Mouse (Mus musculus) adrenal gland, adult 18-20 months (tissue): Measurements from ENCODE around the gene Iqschfp. TPM values are rescaled to one million over a fixed set of nuclear protein-coding genes. Genes with fewer than 3 reads are reported as not detected.

Source experiments
- DNase-seq, 2 experiments: peaks; one replicate each; pipeline ENCODE4 v3.0.0; 2021 to 2022; ENCODE audit warnings: low spot score in 2 of 2
- total RNA-seq, 2 experiments: library from RNA; stranded (reverse); gene quantifications; 1 replicate in 1 of 2; 2 replicates in 1 of 2; pipeline ENCODE4 v1.2.3; 2021

The Iqschfp gene
- total RNA-seq, 2 experiments from 2014 or later, result not detected

- DNase-seq, result no peak
These were observed 414.7 kb downstream of the Iqschfp start for GRCm38 (mm10) chr3:68306726-68307125.

- no peak for DNase-seq
These were observed 433.5 kb downstream of the Iqschfp start for GRCm38 (mm10) chr3:68325575-68325974.

GRCm38 (mm10) chr3:68332515-68332914, 440.5 kb downstream of the Iqschfp start:
- DNase-seq, result no peak

GRCm38 (mm10) chr3:68335501-68335900, 443.5 kb downstream of the Iqschfp start:
- DNase-seq, result no peak

GRCm38 (mm10) chr3:68350624-68351023, 458.6 kb downstream of the Iqschfp start:
- no peak for DNase-seq

- DNase-seq, result no peak
These were observed 459.4 kb downstream of the Iqschfp start for GRCm38 (mm10) chr3:68351461-68351860.

GRCm38 (mm10) chr3:68352961-68353360, 460.9 kb downstream of the Iqschfp start:
- DNase-seq, result no peak

GRCm38 (mm10) chr3:68353492-68353891, 461.5 kb downstream of the Iqschfp start:
- no peak for DNase-seq

GRCm38 (mm10) chr3:68356516-68356915, 464.5 kb downstream of the Iqschfp start:
- no peak for DNase-seq

GRCm38 (mm10) chr3:68368029-68368428, 476.0 kb downstream of the Iqschfp start:
- no peak for DNase-seq

GRCm38 (mm10) chr3:68372925-68373324, 480.9 kb downstream of the Iqschfp start:
- no peak for DNase-seq

GRCm38 (mm10) chr3:68375100-68375508, 483.1 kb downstream of the Iqschfp start:
- DNase-seq, result no peak

- no peak for DNase-seq
These were observed 485.6 kb downstream of the Iqschfp start for GRCm38 (mm10) chr3:68377452-68378198.

GRCm38 (mm10) chr3:68378799-68379198, 486.8 kb downstream of the Iqschfp start:
- DNase-seq, result no peak

GRCm38 (mm10) chr3:68379242-68379641, 487.2 kb downstream of the Iqschfp start:
- DNase-seq, result no peak

- DNase-seq, result no peak
These were observed 491.6 kb downstream of the Iqschfp start for GRCm38 (mm10) chr3:68383672-68384071.

GRCm38 (mm10) chr3:68385544-68385943, 493.5 kb downstream of the Iqschfp start:
- DNase-seq, result no peak

- DNase-seq, result no peak
These were observed 496.0 kb downstream of the Iqschfp start for GRCm38 (mm10) chr3:68388023-68388422.

GRCm38 (mm10) chr3:68393578-68393977, 501.5 kb downstream of the Iqschfp start:
- no peak for DNase-seq

- no peak for DNase-seq
These were observed 506.7 kb downstream of the Iqschfp start for GRCm38 (mm10) chr3:68398691-68399090.

- DNase-seq, result no peak
These were observed 508.1 kb downstream of the Iqschfp start for GRCm38 (mm10) chr3:68400121-68400520.

- no peak for DNase-seq
These were observed 511.3 kb downstream of the Iqschfp start for GRCm38 (mm10) chr3:68403343-68403742.

- DNase-seq, result no peak
These were observed 511.8 kb downstream of the Iqschfp start for GRCm38 (mm10) chr3:68403783-68404217.
